Comparison of ENCODE assay signal across 12 mouse cellular contexts in the genomic region with DNA sequence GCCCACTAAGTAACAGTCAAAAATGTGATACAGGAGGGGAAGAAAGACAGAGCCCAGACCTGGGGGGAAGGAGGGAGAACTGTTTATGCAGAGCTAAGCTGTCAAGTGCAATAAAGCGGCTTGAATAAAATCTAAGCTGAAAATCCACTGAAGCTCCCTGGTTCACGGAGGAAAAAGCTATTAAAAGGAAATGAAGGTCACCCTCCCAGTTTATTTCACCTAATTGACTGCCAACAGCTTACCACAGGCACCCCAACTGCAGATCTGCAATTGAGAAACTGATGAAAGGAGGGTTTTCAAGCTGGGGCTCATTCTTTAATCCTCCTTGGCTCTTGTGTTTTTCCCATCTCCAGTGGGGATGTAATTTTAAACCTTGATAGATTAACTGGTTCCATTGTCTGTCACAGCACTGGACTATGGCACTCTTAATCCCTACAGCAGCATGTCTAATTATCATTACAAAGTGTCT. TPM values are rescaled to one million over a fixed set of nuclear protein-coding genes. Genes with fewer than 3 reads are reported as not detected.
A peak's percentile ranks its signal among the peaks of the same experiment; 100 is the strongest.
DNase-seq lines count a peak whose midpoint lies in the region; ATAC-seq and TF ChIP-seq lines count a peak whose summit lies in the region.
"Had no signal": no experiment of that assay in that cellular context is flagged by ENCODE, and none has a peak within 500 bp of the region (broad histone marks: within the 10 kb centered on the region; RNA-seq: fewer than 3 reads in every experiment).

No protein-coding gene starts in this region.

- H3K4me2 ChIP-seq in embryonic facial prominence, embryonic 11.5 days (ENCODE audit: low read depth, low read length): no peak overlapping the region
- H3K4me2 ChIP-seq in forebrain, postnatal 0 days (ENCODE audit: low read depth): peak overlapping the region; percentile 13; the same call in 1 of the 2 replicates
- no peak overlapping the region for H3K4me2 ChIP-seq in midbrain, embryonic 13.5 days (replicated peaks)
- H3K4me2 ChIP-seq: embryonic facial prominence, embryonic 13.5 days; heart, embryonic 13.5 days had no signal

- H3K9ac ChIP-seq in embryonic facial prominence, embryonic 11.5 days (replicated peaks; ENCODE audit: low read length): no peak overlapping the region
- H3K9ac ChIP-seq in forebrain, postnatal 0 days: no peak overlapping the region
- H3K9ac ChIP-seq in midbrain, embryonic 13.5 days (replicated peaks): no peak overlapping the region
- H3K9ac ChIP-seq: embryonic facial prominence, embryonic 13.5 days; heart, embryonic 13.5 days had no signal

- H3K27ac ChIP-seq in embryonic facial prominence, embryonic 11.5 days (replicated peaks; ENCODE audit: low read depth, low read length): no peak overlapping the region
- no peak overlapping the region for H3K27ac ChIP-seq in embryonic facial prominence, embryonic 10.5 days (replicated peaks)
- peak overlapping the region; percentile 22; the same call in 1 of the 2 replicates for H3K27ac ChIP-seq in forebrain, postnatal 0 days (ENCODE audit: low read depth, low read length)
- peak overlapping the region; percentile 64 for H3K27ac ChIP-seq in midbrain, embryonic 13.5 days
- H3K27ac ChIP-seq in left cerebral cortex, adult 2 months: no peak overlapping the region
- H3K27ac ChIP-seq: embryonic facial prominence, embryonic 13.5 days; heart, embryonic 13.5 days; limb, embryonic 10.5 days had no signal

- ATAC-seq in embryonic facial prominence, embryonic 11.5 days (replicated peaks; ENCODE audit: insufficient number of reproducible peaks, low FRiP score, low TSS enrichment, low read depth): peak; percentile 65
- peak; percentile 82; the same call in 1 of the 2 replicates for ATAC-seq in forebrain, postnatal 0 days
- ATAC-seq in midbrain, embryonic 13.5 days: peak; percentile 95
- ATAC-seq in inflammation-experienced regulatory T-cells, adult 6 months: no peak

- H3K9me3 ChIP-seq in embryonic facial prominence, embryonic 11.5 days (replicated peaks; ENCODE audit: control insufficient read depth, low read length): no peaks in the 10 kb centered on the region
- H3K9me3 ChIP-seq in embryonic facial prominence, embryonic 10.5 days: no peaks in the 10 kb centered on the region
- H3K9me3 ChIP-seq in forebrain, postnatal 0 days (ENCODE audit: low read length): no peaks in the 10 kb centered on the region
- no peaks in the 10 kb centered on the region for H3K9me3 ChIP-seq in midbrain, embryonic 13.5 days
- H3K9me3 ChIP-seq: embryonic facial prominence, embryonic 13.5 days; heart, embryonic 13.5 days; limb, embryonic 10.5 days had no signal

- 14% methylated on average over 2 of the region's 2 CpGs for WGBS in embryonic facial prominence, embryonic 11.5 days
- WGBS in embryonic facial prominence, embryonic 10.5 days: 22% methylated on average over 2 of the region's 2 CpGs
- WGBS in forebrain, postnatal 0 days: 13% methylated on average over 2 of the region's 2 CpGs
- 6% methylated on average over 2 of the region's 2 CpGs for WGBS in midbrain, embryonic 13.5 days

- no peaks in the 10 kb centered on the region for H3K4me1 ChIP-seq in embryonic facial prominence, embryonic 11.5 days (ENCODE audit: control insufficient read depth, insufficient read depth, low read length)
- H3K4me1 ChIP-seq in embryonic facial prominence, embryonic 10.5 days: peaks cover 47% of the 10 kb centered on the region
- peaks cover 2% of the 10 kb centered on the region; the same call in 1 of the 2 replicates for H3K4me1 ChIP-seq in forebrain, postnatal 0 days (ENCODE audit: insufficient read depth)
- H3K4me1 ChIP-seq in midbrain, embryonic 13.5 days (replicated peaks): peaks cover 44% of the 10 kb centered on the region

- intact Hi-C loops in left cerebral cortex, adult 2 months (cut with DNase I): no loop called here

- H3K4me3 ChIP-seq in embryonic facial prominence, embryonic 11.5 days (ENCODE audit: low read depth, low read length): no peak overlapping the region
- no peak overlapping the region for H3K4me3 ChIP-seq in embryonic facial prominence, embryonic 10.5 days
- H3K4me3 ChIP-seq in forebrain, postnatal 0 days (ENCODE audit: low read depth, low read length): no peak overlapping the region
- no peak overlapping the region for H3K4me3 ChIP-seq in midbrain, embryonic 13.5 days (replicated peaks)
- no peak overlapping the region for H3K4me3 ChIP-seq in left cerebral cortex, adult 2 months
- H3K4me3 ChIP-seq: embryonic facial prominence, embryonic 13.5 days; heart, embryonic 13.5 days; limb, embryonic 10.5 days had no signal

- no peak for TF ChIP-seq CTCF in forebrain, postnatal 0 days (IDR thresholded peaks at IDR 0.05; ENCODE audit: low read depth)
- TF ChIP-seq CTCF in left cerebral cortex, adult 2 months (IDR thresholded peaks at IDR 0.05): no peak

- no peaks in the 10 kb centered on the region for H3K36me3 ChIP-seq in embryonic facial prominence, embryonic 11.5 days (replicated peaks; ENCODE audit: control insufficient read depth, insufficient read depth, low read depth, low read length)
- H3K36me3 ChIP-seq in embryonic facial prominence, embryonic 10.5 days (replicated peaks): peaks cover 72% of the 10 kb centered on the region
- no peaks in the 10 kb centered on the region for H3K36me3 ChIP-seq in forebrain, postnatal 0 days (ENCODE audit: insufficient read depth)
- peaks cover 4% of the 10 kb centered on the region; the same call in 1 of the 2 replicates for H3K36me3 ChIP-seq in midbrain, embryonic 13.5 days

- H3K27me3 ChIP-seq in embryonic facial prominence, embryonic 11.5 days (ENCODE audit: control insufficient read depth, insufficient read depth, low read length): no peaks in the 10 kb centered on the region
- H3K27me3 ChIP-seq in embryonic facial prominence, embryonic 10.5 days (replicated peaks; ENCODE audit: low read depth, poor library complexity, severe bottlenecking): peaks cover 11% of the 10 kb centered on the region
- no peaks in the 10 kb centered on the region for H3K27me3 ChIP-seq in forebrain, postnatal 0 days (ENCODE audit: insufficient read depth, low read length)
- peaks cover 22% of the 10 kb centered on the region for H3K27me3 ChIP-seq in midbrain, embryonic 13.5 days
- H3K27me3 ChIP-seq: embryonic facial prominence, embryonic 13.5 days had no signal

- peak; percentile 63 for DNase-seq in embryonic facial prominence, embryonic 11.5 days (ENCODE audit: low spot score)
- DNase-seq in embryonic facial prominence, embryonic 10.5 days (ENCODE audit: low spot score): no peak
- DNase-seq in forebrain, postnatal 0 days: no peak
- no peak for DNase-seq in left cerebral cortex, adult 2 months (ENCODE audit: extremely low spot score in 1 of 2, low spot score in 2 of 2)
- DNase-seq in urinary bladder, adult 2 months (ENCODE audit: low spot score): no peak
- no peak for DNase-seq in gastrocnemius, adult 8-10 months (ENCODE audit: low spot score in 2 of 2)
- DNase-seq: thymus, postnatal 14 days had no signal

RNA-seq across cellular contexts. Expression of a gene that starts 32.9 kb away (rescaled TPM):
- polyA plus RNA-seq in embryonic facial prominence, embryonic 11.5 days (2014; fragmentation: Nextera tagmentation; extraction: Ambion mirVana): 40.1 and 40.9 TPM in 2 replicates
- polyA plus RNA-seq in embryonic facial prominence, embryonic 10.5 days (2016; fragmentation: Nextera tagmentation; extraction: Ambion mirVana): 33.7 and 34.0 TPM in 2 replicates
- total RNA-seq in forebrain, postnatal 0 days (2014; rRNA removed): 76.8 and 83.0 TPM in 2 replicates
- polyA plus RNA-seq in forebrain, postnatal 0 days (2015; fragmentation: Nextera tagmentation; extraction: Ambion mirVana): 27.4 and 28.8 TPM in 2 replicates
- 39.2 and 45.9 TPM in 2 replicates for polyA plus RNA-seq in midbrain, embryonic 13.5 days (2015; fragmentation: Nextera tagmentation; extraction: Ambion mirVana)
- polyA plus RNA-seq in inflammation-experienced regulatory T-cells, adult 6 months (2017; shearing (Covaris generic)): 1 to 10 TPM in 1 of 3 experiments, under 1 TPM in 2; 0.25 to 1.4 (median 0.91) TPM
- total RNA-seq in left cerebral cortex, adult 2 months (2021): 10 to 100 TPM; 48.7 to 50.3 TPM
- 32.0 and 32.4 TPM in 2 replicates for polyA plus RNA-seq in urinary bladder, adult 2 months (2012; rRNA removed)
- 10 to 100 TPM; 16.1 to 25.6 (median 17.8) TPM for total RNA-seq in gastrocnemius, adult 8-10 months (2022)

Comparison
In these comparisons a context has a peak if more than half of its experiments do, and no peak if none do; other contexts are left out.
1. H3K27ac ChIP-seq: peak in forebrain, postnatal 0 days (single experiment) and midbrain, embryonic 13.5 days (single experiment); none in embryonic facial prominence, embryonic 11.5 days (single experiment), embryonic facial prominence, embryonic 10.5 days (single experiment) and left cerebral cortex, adult 2 months (single experiment).
2. RNA of a gene that starts 32.9 kb away (polyA plus RNA-seq): 39.2 to 45.9 TPM in midbrain, embryonic 13.5 days, 40.1 to 40.9 TPM in embryonic facial prominence, embryonic 11.5 days, 33.7 to 34.0 TPM in embryonic facial prominence, embryonic 10.5 days, 32.0 to 32.4 TPM in urinary bladder, adult 2 months and 27.4 to 28.8 TPM in forebrain, postnatal 0 days; 0.25 to 1.4 TPM in inflammation-experienced regulatory T-cells, adult 6 months; every median in the first group is over 10 times any median in the second.